Comparison of ENCODE assay signal across 19 mouse cellular contexts in the genomic region with DNA sequence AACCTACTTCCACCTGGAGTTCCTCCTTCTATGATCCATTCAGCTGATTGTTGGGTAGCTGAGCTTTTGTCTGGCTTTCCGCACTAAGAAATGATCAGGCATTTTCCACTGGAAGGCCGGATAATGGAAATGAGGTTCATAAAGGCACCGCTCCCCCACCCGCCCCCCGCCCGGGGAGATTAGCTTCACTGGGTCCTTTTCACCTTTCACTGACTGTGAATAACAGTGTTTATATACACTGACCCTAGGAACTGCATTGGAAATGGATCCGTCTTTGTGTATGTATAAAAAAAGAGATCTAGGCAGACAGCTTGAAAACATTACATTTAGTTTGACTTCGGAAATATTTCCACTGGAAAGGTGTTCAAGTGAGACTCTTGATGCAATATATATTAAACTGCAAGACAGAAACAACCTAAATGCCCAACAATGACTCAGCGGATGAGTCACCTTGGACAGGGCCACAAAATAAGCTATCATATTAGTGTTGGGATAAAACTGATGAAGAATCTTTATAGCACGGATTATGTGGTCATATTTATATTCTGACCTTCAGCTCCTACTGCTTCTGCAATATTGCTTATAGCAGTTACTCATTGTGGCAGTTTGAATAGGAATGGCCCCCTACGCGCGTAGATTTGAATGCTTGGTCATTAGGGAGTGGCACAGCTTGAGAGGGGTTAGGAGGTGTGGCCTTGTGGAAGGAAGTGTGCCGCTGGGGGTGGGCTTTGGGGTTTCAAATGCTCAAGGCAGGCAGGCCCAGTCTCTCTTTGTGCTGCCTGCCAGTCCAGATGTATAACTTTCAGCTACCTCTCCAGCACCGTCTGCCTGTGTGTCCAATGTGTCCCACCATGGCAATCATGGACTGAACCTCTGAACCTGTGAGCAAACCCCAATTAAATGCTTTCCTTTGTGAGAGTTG. TPM values are rescaled to one million over a fixed set of nuclear protein-coding genes. Genes with fewer than 3 reads are reported as not detected.
DNase-seq lines count a peak whose midpoint lies in the region; ATAC-seq and TF ChIP-seq lines count a peak whose summit lies in the region.
"Had no signal": no experiment of that assay in that cellular context is flagged by ENCODE, and none has a peak within 500 bp of the region (broad histone marks: within the 10 kb centered on the region; RNA-seq: fewer than 3 reads in every experiment).

No protein-coding gene starts in this region.

- no peaks in the 10 kb centered on the region for H3K9me3 ChIP-seq in midbrain, embryonic 13.5 days
- H3K9me3 ChIP-seq in heart, embryonic 12.5 days (replicated peaks), result no peaks in the 10 kb centered on the region
- H3K9me3 ChIP-seq: embryonic facial prominence, embryonic 12.5 days; heart, embryonic 15.5 days; intestine, embryonic 15.5 days; kidney, embryonic 15.5 days; liver, embryonic 13.5 days; stomach, embryonic 15.5 days had no signal

- TF ChIP-seq POLR2A in lung, adult 2 months (IDR thresholded peaks at IDR 0.05; ENCODE audit: borderline replicate concordance, extremely low read depth, low read depth, low read length), result no peak

- no peaks in the 10 kb centered on the region for H3K36me3 ChIP-seq in midbrain, embryonic 13.5 days
- H3K36me3 ChIP-seq in heart, embryonic 12.5 days, result no peaks in the 10 kb centered on the region
- H3K36me3 ChIP-seq: embryonic facial prominence, embryonic 12.5 days; heart, embryonic 15.5 days; intestine, embryonic 15.5 days; kidney, embryonic 15.5 days; liver, embryonic 13.5 days; stomach, embryonic 15.5 days had no signal

- ATAC-seq in midbrain, embryonic 13.5 days, result peak; percentile 45
- no peak for ATAC-seq in heart, embryonic 12.5 days (ENCODE audit: insufficient number of reproducible peaks, low FRiP score)
- ATAC-seq: intestine, embryonic 15.5 days had no signal

- peaks cover 9% of the 10 kb centered on the region for H3K4me1 ChIP-seq in midbrain, embryonic 13.5 days (replicated peaks)
- H3K4me1 ChIP-seq in heart, embryonic 12.5 days (replicated peaks), result no peaks in the 10 kb centered on the region
- no peaks in the 10 kb centered on the region for H3K4me1 ChIP-seq in lung, adult 2 months (ENCODE audit: control insufficient read depth, insufficient read depth, low read length)
- H3K4me1 ChIP-seq: heart, embryonic 15.5 days; intestine, embryonic 15.5 days; kidney, embryonic 15.5 days; liver, embryonic 13.5 days; stomach, embryonic 15.5 days had no signal

- TF ChIP-seq CTCF in lung, adult 2 months (IDR thresholded peaks at IDR 0.05; ENCODE audit: insufficient read depth, low read length), result no peak

- 0 out of 2 replicates have a peak overlapping the region, but pooled peaks have one; percentile 5 for H3K9ac ChIP-seq in midbrain, embryonic 13.5 days (replicated peaks)
- H3K9ac ChIP-seq in heart, embryonic 12.5 days, result no peak overlapping the region
- H3K9ac ChIP-seq: embryonic facial prominence, embryonic 12.5 days; heart, embryonic 15.5 days; intestine, embryonic 15.5 days; kidney, embryonic 15.5 days; liver, embryonic 13.5 days; stomach, embryonic 15.5 days had no signal

- WGBS in midbrain, embryonic 13.5 days, result 47% methylated on average over 15 of the region's 15 CpGs
- WGBS in heart, embryonic 12.5 days, result 86% methylated on average over 15 of the region's 15 CpGs
- WGBS in lung, adult 2 months, result 79% methylated on average over 15 of the region's 15 CpGs

- no peaks in the 10 kb centered on the region for H3K27me3 ChIP-seq in midbrain, embryonic 13.5 days
- H3K27me3 ChIP-seq in heart, embryonic 12.5 days (replicated peaks), result no peaks in the 10 kb centered on the region
- H3K27me3 ChIP-seq: embryonic facial prominence, embryonic 12.5 days; heart, embryonic 15.5 days; intestine, embryonic 15.5 days; kidney, embryonic 15.5 days; liver, embryonic 13.5 days; stomach, embryonic 15.5 days had no signal

- peak overlapping the region; percentile 22 for H3K4me2 ChIP-seq in midbrain, embryonic 13.5 days (replicated peaks)
- H3K4me2 ChIP-seq in heart, embryonic 12.5 days, result no peak overlapping the region
- H3K4me2 ChIP-seq: embryonic facial prominence, embryonic 12.5 days; heart, embryonic 15.5 days; intestine, embryonic 15.5 days; kidney, embryonic 15.5 days; liver, embryonic 13.5 days; stomach, embryonic 15.5 days had no signal

- H3K27ac ChIP-seq in midbrain, embryonic 13.5 days, result no peak overlapping the region
- no peak overlapping the region for H3K27ac ChIP-seq in heart, embryonic 12.5 days (ENCODE audit: poor library complexity, severe bottlenecking)
- H3K27ac ChIP-seq: embryonic facial prominence, embryonic 12.5 days; heart, embryonic 15.5 days; intestine, embryonic 15.5 days; kidney, embryonic 15.5 days; liver, embryonic 13.5 days; stomach, embryonic 15.5 days had no signal

- DNase-seq in heart, adult 11 months, result peak; percentile 49
- no peak for DNase-seq in heart, adult 18-20 months
- DNase-seq in 416B (ENCODE audit: low read depth) (peak; percentile 60), NIH3T3 (ENCODE audit: low read depth) (peak; percentile 66)
- no peak for DNase-seq in lung, adult 2 months
- DNase-seq: adrenal gland, adult 8-10 months; cerebellum, adult 11-12 months; cerebellum, postnatal 36 days; layer of hippocampus, postnatal 36 days; liver, embryonic 13.5 days; thymus, adult 2 months had no signal

- H3K4me3 ChIP-seq in midbrain, embryonic 13.5 days (replicated peaks), result no peak overlapping the region
- H3K4me3 ChIP-seq in heart, embryonic 12.5 days, result no peak overlapping the region
- no peak overlapping the region for H3K4me3 ChIP-seq in lung, adult 2 months (replicated peaks; ENCODE audit: extremely low read depth, low read depth, low read length)
- H3K4me3 ChIP-seq: embryonic facial prominence, embryonic 12.5 days; heart, embryonic 15.5 days; intestine, embryonic 15.5 days; kidney, embryonic 15.5 days; liver, embryonic 13.5 days; myocyte; stomach, embryonic 15.5 days had no signal

RNA-seq across cellular contexts. Expression of a gene that starts 26.9 kb away (rescaled TPM):
- total RNA-seq in heart, adult 18-20 months (2021), result 10 to 100 TPM; 16.5 to 20.3 TPM
- 56.5 and 74.2 TPM in 2 replicates for polyA plus RNA-seq in midbrain, embryonic 13.5 days (2015; fragmentation: Nextera tagmentation; extraction: Ambion mirVana)
- 47.2 and 48.4 TPM in 2 replicates for polyA plus RNA-seq in heart, embryonic 12.5 days (2016; fragmentation: Nextera tagmentation; extraction: Ambion mirVana)
- 28.4 and 45.0 TPM in 2 replicates for polyA plus RNA-seq in lung, adult 2 months (2012; rRNA removed)

RNA-seq across cellular contexts. Expression of a gene that starts 56.4 kb away (rescaled TPM):
- total RNA-seq in heart, adult 18-20 months (2021), result 10 to 100 TPM; 93.0 to 94.6 TPM
- 106 and 112 TPM in 2 replicates for polyA plus RNA-seq in midbrain, embryonic 13.5 days (2015; fragmentation: Nextera tagmentation; extraction: Ambion mirVana)
- 82.6 and 87.9 TPM in 2 replicates for polyA plus RNA-seq in heart, embryonic 12.5 days (2016; fragmentation: Nextera tagmentation; extraction: Ambion mirVana)
- polyA plus RNA-seq in lung, adult 2 months (2012; rRNA removed), result 5.3 and 9.0 TPM in 2 replicates

Comparison
In these comparisons a context has a peak if more than half of its experiments do, and no peak if none do; other contexts are left out.
1. DNase-seq: peak in heart, adult 11 months (single experiment), 416B (single experiment) and NIH3T3 (single experiment); none in heart, adult 18-20 months (0 of 2) and lung, adult 2 months (single experiment).